Mouse (Mus musculus) CH12.LX (cell line): ENCODE results near the gene Arhgef18.

Experiments
- BHLHE40 ChIP-seq: IDR thresholded peaks from 2 replicates; pipeline ENCODE4 v1.6.1; 2011; ENCODE audit warnings: mild to moderate bottlenecking, low read depth, low read length, improper control_type of control experiment
- CHD2 ChIP-seq: IDR thresholded peaks from 2 replicates; pipeline ENCODE4 v1.6.1; 2011; ENCODE audit warnings: low read length, improper control_type of control experiment
- GABPA ChIP-seq: IDR thresholded peaks from 2 replicates; pipeline ENCODE4 v1.6.1; 2012; ENCODE audit warnings: low read depth, low read length, improper control_type of control experiment, inconsistent platforms; ENCODE audit not compliant: insufficient replicate concordance
- POLR2A ChIP-seq: IDR thresholded peaks from 2 replicates; pipeline ENCODE4 v1.6.1; 2011; ENCODE audit warnings: low read depth, mild to moderate bottlenecking, improper control_type of control experiment, low read length
- POLR2AphosphoS2 ChIP-seq: IDR thresholded peaks from 2 replicates; pipeline ENCODE4 v1.6.1; 2011; ENCODE audit warnings: low read depth, low read length, improper control_type of control experiment
- RCOR1 ChIP-seq: conservative IDR thresholded peaks from 2 replicates; pipeline ENCODE4 v1.6.1; 2012; ENCODE audit warnings: low read depth, mild to moderate bottlenecking, inconsistent platforms, low read length, improper control_type of control experiment
- TCF12 ChIP-seq: IDR thresholded peaks from 2 replicates; pipeline ENCODE4 v1.6.1; 2014; ENCODE audit warnings: low read depth, mild to moderate bottlenecking, inconsistent platforms, low read length, improper control_type of control experiment
- ZKSCAN1 ChIP-seq: IDR thresholded peaks from 2 replicates; pipeline ENCODE4 v1.6.1; 2012; ENCODE audit warnings: low read depth, inconsistent platforms, low read length, improper control_type of control experiment, borderline replicate concordance

GRCm38 (mm10) chr8:3388591-3389338 lies 4.0 kb upstream of the Arhgef18 start:
- TF ChIP-seq BHLHE40 (no peak), ZKSCAN1 (no peak), POLR2AphosphoS2 (no peak), RCOR1 (no peak), TCF12 (no peak), GABPA (no peak), CHD2 (no peak), POLR2A (no peak)
